Mouse (Mus musculus): ENCODE results near the gene Reg1.

- TF ChIP-seq POLR2A (IDR thresholded peaks at IDR 0.05; ENCODE audit: low read depth, low read length) (no peak), CTCF (IDR thresholded peaks at IDR 0.05; ENCODE audit: extremely low read depth, insufficient read depth, insufficient read length, insufficient replicate concordance) (no peak)
Observed at GRCm38 (mm10) chr6:78462360-78462759, 39.8 kb downstream of the Reg1 start.
